Mouse (Mus musculus) heart, adult 2 months (tissue): ENCODE measurements around the gene Atp1b1.

Experiments
- CTCF ChIP-seq: fragments of 200-600 bp; IDR thresholded peaks from 2 replicates; pipeline ENCODE4 v1.8.1; 2022; ENCODE audit warnings: antibody characterized with exemption, mild to moderate bottlenecking, moderate library complexity
- EP300 ChIP-seq: fragments of 200-500 bp; IDR thresholded peaks from 2 replicates; pipeline ENCODE4 v1.6.1; 2011; ENCODE audit warnings: low read depth, low read length, control low read depth; ENCODE audit not compliant: insufficient read depth
- POLR2A ChIP-seq: fragments of 200-500 bp; IDR thresholded peaks from 2 replicates; pipeline ENCODE4 v1.6.1; 2011; ENCODE audit warnings: mild to moderate bottlenecking, low read depth, low read length, control low read depth; ENCODE audit not compliant: insufficient read depth

DNA sequence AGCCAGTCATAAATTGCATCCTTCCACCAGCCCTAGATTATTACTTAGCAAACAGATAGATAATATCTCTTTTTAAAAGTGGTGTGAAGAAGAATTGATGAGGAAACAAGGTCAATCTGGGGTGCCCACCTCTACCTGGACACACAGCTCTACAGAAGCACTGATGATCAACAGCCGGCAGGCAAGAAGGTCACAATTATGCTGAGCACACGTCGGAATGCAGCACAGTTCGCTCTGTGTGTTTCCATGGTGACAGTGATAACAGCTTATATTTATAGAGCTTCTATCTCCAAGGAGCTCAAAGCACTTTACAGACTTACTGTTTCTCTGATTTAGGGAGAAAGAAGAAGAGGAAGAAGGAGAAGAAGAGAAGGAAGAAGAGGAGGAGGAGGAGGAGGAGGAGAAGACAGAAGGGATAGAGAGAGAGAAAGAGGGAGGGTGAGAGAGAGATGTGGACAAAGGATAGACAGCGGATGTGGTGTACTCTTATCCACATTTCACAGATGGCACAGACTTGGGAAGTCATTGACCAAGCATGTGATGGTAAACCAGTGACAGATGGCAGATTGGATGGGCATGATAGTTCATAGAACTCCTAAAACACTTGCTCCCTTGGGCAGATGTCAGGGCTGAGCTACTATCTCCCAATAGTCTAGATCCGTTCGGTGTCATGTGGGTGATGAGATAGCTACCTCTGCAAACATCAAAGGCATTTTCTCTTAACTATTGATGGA is 16.8 kb upstream of the Atp1b1 start:
- no peak for TF ChIP-seq CTCF
- TF ChIP-seq POLR2A: no peak
- no peak for TF ChIP-seq EP300
